Mouse (Mus musculus): ENCODE measurements around the gene Cldn34b2. TPM values are rescaled to one million over a fixed set of nuclear protein-coding genes. Genes with fewer than 3 reads are reported as not detected.

Gene Cldn34b2
- polyA plus RNA-seq, 1 experiment = not detected

Other genes with a start within 250 kb of the Cldn34b2 start
- gene Cldn34b1, start 238.1 kb downstream of the Cldn34b2 start, polyA plus RNA-seq (2012; rRNA removed) = not detected in 2 replicates
- gene Magea6, start 192.4 kb downstream of the Cldn34b2 start, polyA plus RNA-seq (2012; rRNA removed) = not detected in 2 replicates
- gene Magea3, start 178.9 kb downstream of the Cldn34b2 start, polyA plus RNA-seq (2012; rRNA removed) = not detected in 2 replicates
- gene Magea8, start 132.6 kb downstream of the Cldn34b2 start, polyA plus RNA-seq (2012; rRNA removed) = 0.05 TPM in 1 of 2 replicates, not detected in the other
- not detected in 2 replicates for gene Magea5, start 65.3 kb downstream of the Cldn34b2 start, polyA plus RNA-seq (2012; rRNA removed)
- not detected in 2 replicates for gene Magea1, start 38.6 kb downstream of the Cldn34b2 start, polyA plus RNA-seq (2012; rRNA removed)
- gene Magea2, start 34.7 kb downstream of the Cldn34b2 start, polyA plus RNA-seq (2012; rRNA removed) = not detected in 2 replicates
- gene Sat1, start 88.0 kb upstream of the Cldn34b2 start, polyA plus RNA-seq (2012; rRNA removed) = 34.4 and 41.7 TPM in 2 replicates
- gene Acot9, start 134.0 kb upstream of the Cldn34b2 start, polyA plus RNA-seq (2012; rRNA removed) = 12.7 and 17.8 TPM in 2 replicates
- gene Prdx4, start 212.3 kb upstream of the Cldn34b2 start, polyA plus RNA-seq (2012; rRNA removed) = 33.9 and 35.1 TPM in 2 replicates